Mouse (Mus musculus) liver, embryonic 14.5 days (tissue): ENCODE measurements around the gene Megf6. TPM values are rescaled to one million over a fixed set of nuclear protein-coding genes. Genes with fewer than 3 reads are reported as not detected.

Experiments
- ATAC-seq: fragments of 200-750 bp; cut with Nextera tagmentation; 2 replicates; pipeline ENCODE4 v1.8.0; 2017; ENCODE audit warnings: moderate number of reproducible peaks, mild to moderate bottlenecking, moderate library complexity; ENCODE audit not compliant: insufficient read depth
- DNase-seq, 3 experiments: peaks; one replicate each; pipeline ENCODE4 v3.0.0-alpha.2; 2012 to 2013; ENCODE audit warnings: low read depth in 3 of 3, low spot score in 3 of 3
- H3K27ac ChIP-seq: fragments of 300-500 bp; sonication (generic); 2 replicates; pipeline ENCODE4 v1.5.1; 2014; ENCODE audit warnings: moderate library complexity, mild to moderate bottlenecking, control low read depth, inconsistent platforms
- H3K27me3 ChIP-seq: fragments of 300-500 bp; sonication (generic); 2 replicates; pipeline ENCODE4 v1.6.1; 2014; ENCODE audit warnings: mild to moderate bottlenecking, low read length, moderate library complexity; ENCODE audit not compliant: control insufficient read depth, insufficient read depth
- H3K36me3 ChIP-seq: fragments of 300-500 bp; sonication (generic); replicated peaks from 2 replicates; pipeline ENCODE4 v1.6.1; 2014; ENCODE audit warnings: low read depth; ENCODE audit not compliant: control insufficient read depth, insufficient read depth
- H3K4me1 ChIP-seq, 2 experiments: fragments of 200-500 bp in 1 of 2; fragments of 300-500 bp in 1 of 2; sonication (generic) in 1 of 2; replicated peaks; 2 replicates each; pipeline ENCODE4 v1.6.1; 2012 to 2014; ENCODE audit warnings: antibody characterized with exemption in 1 of 2, inconsistent platforms in 1 of 2, low read length in 1 of 2; ENCODE audit not compliant: control insufficient read depth in 2 of 2, insufficient read depth in 2 of 2
- H3K4me2 ChIP-seq: fragments of 300-500 bp; sonication (generic); 2 replicates; pipeline ENCODE4 v1.6.1; 2014; ENCODE audit warnings: low read depth, mild to moderate bottlenecking, control low read depth, moderate library complexity
- H3K4me3 ChIP-seq, 2 experiments: fragments of 200-500 bp in 1 of 2; fragments of 300-500 bp in 1 of 2; sonication (generic) in 1 of 2; 2 replicates each; pipeline ENCODE4 v1.5.1; 2012 to 2014; ENCODE audit warnings: low read depth in 2 of 2, low read length in 2 of 2, mild to moderate bottlenecking in 2 of 2, control low read depth in 1 of 2, inconsistent platforms in 1 of 2, moderate library complexity in 1 of 2; ENCODE audit not compliant: insufficient read depth in 1 of 2
- H3K9ac ChIP-seq: fragments of 300-500 bp; sonication (generic); replicated peaks from 2 replicates; pipeline ENCODE4 v1.6.1; 2014; ENCODE audit warnings: mild to moderate bottlenecking, control low read depth, moderate library complexity
- H3K9me3 ChIP-seq: fragments of 300-500 bp; sonication (generic); 2 replicates; pipeline ENCODE4 v1.6.1; 2016; ENCODE audit warnings: low read length, mixed read lengths; ENCODE audit not compliant: control insufficient read depth
- CTCF ChIP-seq: IDR thresholded peaks from 2 replicates; pipeline ENCODE4 v1.5.1; 2016; ENCODE audit warnings: antibody characterized with exemption, low read depth, control low read depth
- EP300 ChIP-seq: IDR thresholded peaks from 2 replicates; pipeline ENCODE4 v1.6.1; 2016; ENCODE audit warnings: antibody characterized with exemption, low read depth
- WGBS: fragments of 180-500 bp; shearing (Covaris S2); extraction: QIAGEN DNeasy Blood & Tissue Kit; methylation state at CpG from one replicate; pipeline ENCODE4 v1.1.7; 2014; ENCODE audit not compliant: insufficient replicate concordance; 5-methylcytosine and 5-hydroxymethylcytosine counted together
- polyA plus RNA-seq, 2 experiments: library from polyadenylated mRNA; depleted of rRNA in 1 of 2; stranded (reverse) in 1 of 2; unstranded in 1 of 2; fragments of >200 nt; fragmentation: Nextera tagmentation in 1 of 2; extraction: Ambion mirVana in 1 of 2; gene quantifications; 2 replicates each; pipeline versions ENCODE4 v1.2.1 to v1.2.3; 2012 to 2014

Gene Megf6
- polyA plus RNA-seq, 2 experiments = 0.77 to 1.0 TPM

DNA sequence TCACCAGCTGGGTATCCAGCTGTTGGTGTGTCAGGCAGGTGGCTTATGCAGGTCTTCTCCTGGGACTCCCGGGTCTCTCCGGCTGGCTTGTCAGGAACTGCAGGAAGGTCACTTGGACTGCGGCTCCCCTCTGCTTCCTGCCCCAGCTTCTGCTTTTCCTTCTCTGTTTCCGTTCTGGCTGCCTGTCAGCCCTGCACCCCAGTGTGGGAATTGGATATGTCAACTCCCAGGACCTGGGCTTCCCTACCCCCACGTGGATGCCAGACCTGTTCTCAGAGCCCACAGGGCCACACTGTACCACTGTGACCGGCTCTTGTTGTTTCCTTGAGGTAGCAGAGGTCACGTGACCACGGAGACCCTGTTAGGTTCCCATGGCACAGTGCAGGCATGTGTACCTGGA, 18.4 kb downstream of the Megf6 start:
- no peak for TF ChIP-seq CTCF
- Histone ChIP-seq H3K4me3 (no peak overlapping the region), H3K27me3 (no peaks in the 10 kb centered on the region), H3K4me2 (no peak overlapping the region), H3K36me3 (no peaks in the 10 kb centered on the region), H3K4me1 (no peaks in the 10 kb centered on the region), H3K27ac (no peak overlapping the region), H3K9me3 (no peaks in the 10 kb centered on the region), H3K9ac (no peak overlapping the region)
- DNase-seq (no peak), ATAC-seq (no peak)
- WGBS = 13% methylated on average over 8 of the region's 8 CpGs

DNA sequence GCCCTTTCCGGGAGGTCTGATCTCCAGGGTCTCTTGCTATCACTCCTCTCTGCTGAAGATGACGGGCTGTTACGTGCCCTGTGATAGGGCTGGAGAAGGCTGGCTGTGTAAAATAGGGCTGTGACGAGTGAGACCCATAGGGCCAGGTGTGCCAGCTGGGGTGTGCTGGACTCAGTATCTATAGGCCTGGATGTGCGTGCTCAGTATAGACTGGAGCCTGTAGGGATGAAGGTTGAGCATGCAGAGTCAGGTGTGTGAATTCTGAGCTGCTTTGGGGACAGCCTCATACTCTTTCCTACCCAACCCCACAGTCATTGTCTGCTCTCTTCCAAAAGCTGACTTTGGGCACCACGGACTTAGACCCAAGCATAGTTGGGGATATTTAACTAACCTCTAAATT, 27.4 kb downstream of the Megf6 start:
- Histone ChIP-seq H3K27ac (no peak overlapping the region), H3K27me3 (no peaks in the 10 kb centered on the region), H3K4me1 (no peaks in the 10 kb centered on the region), H3K4me2 (no peak overlapping the region), H3K36me3 (no peaks in the 10 kb centered on the region), H3K4me3 (no peak overlapping the region), H3K9ac (no peak overlapping the region), H3K9me3 (no peaks in the 10 kb centered on the region)
- TF ChIP-seq EP300 (no peak), CTCF (no peak)
- WGBS = 59% methylated on average over 6 of the region's 6 CpGs
- ATAC-seq (no peak), DNase-seq (no peak)

- Histone ChIP-seq H3K9ac (no peak overlapping the region), H3K27ac (no peak overlapping the region), H3K4me1 (no peaks in the 10 kb centered on the region), H3K36me3 (no peaks in the 10 kb centered on the region), H3K27me3 (no peaks in the 10 kb centered on the region), H3K4me2 (no peak overlapping the region), H3K4me3 (no peak overlapping the region), H3K9me3 (no peaks in the 10 kb centered on the region)
- DNase-seq = no peak
- no peak for ATAC-seq
- TF ChIP-seq EP300 = no peak
- TF ChIP-seq CTCF = no peak
- 46% methylated on average over 7 of the region's 7 CpGs for WGBS
These were observed 27.9 kb downstream of the Megf6 start for GRCm38 (mm10) chr4:154198377-154198961.

- ATAC-seq (no peak), DNase-seq (no peak)
- Histone ChIP-seq H3K36me3 (no peaks in the 10 kb centered on the region), H3K27ac (no peak overlapping the region), H3K9ac (no peak overlapping the region), H3K4me3 (no peak overlapping the region), H3K9me3 (no peaks in the 10 kb centered on the region), H3K27me3 (no peaks in the 10 kb centered on the region), H3K4me2 (no peak overlapping the region), H3K4me1 (no peaks in the 10 kb centered on the region)
- 69% methylated on average over 5 of the region's 5 CpGs for WGBS
- no peak for TF ChIP-seq CTCF
- no peak for TF ChIP-seq EP300
These were observed 31.0 kb downstream of the Megf6 start for GRCm38 (mm10) chr4:154201511-154201910.

GRCm38 (mm10) chr4:154204532-154204931, 34.0 kb downstream of the Megf6 start:
- no peak overlapping the region for H3K4me2 ChIP-seq
- no peaks in the 10 kb centered on the region for H3K4me1 ChIP-seq
- no peaks in the 10 kb centered on the region for H3K36me3 ChIP-seq
- DNase-seq (no peak), ATAC-seq (no peak)
- WGBS = 60% methylated on average over 7 of the region's 7 CpGs
- no peaks in the 10 kb centered on the region for H3K9me3 ChIP-seq
- TF ChIP-seq CTCF (no peak), EP300 (no peak)
- no peak overlapping the region for H3K4me3 ChIP-seq
- no peak overlapping the region for H3K27ac ChIP-seq
- H3K27me3 ChIP-seq = no peaks in the 10 kb centered on the region
- H3K9ac ChIP-seq = no peak overlapping the region
